Mouse (Mus musculus): Measurements from ENCODE around the gene Qrich2. TPM values are rescaled to one million over a fixed set of nuclear protein-coding genes. Genes with fewer than 3 reads are reported as not detected.
A peak's percentile ranks its signal among the peaks of the same experiment; 100 is the strongest.

Qrich2 gene
- total RNA-seq (2014; rRNA removed) (not detected in 2 replicates), polyA plus RNA-seq (2015; fragmentation: Nextera tagmentation; extraction: Ambion mirVana) (0.14 and 0.15 TPM in 2 replicates)

DNA sequence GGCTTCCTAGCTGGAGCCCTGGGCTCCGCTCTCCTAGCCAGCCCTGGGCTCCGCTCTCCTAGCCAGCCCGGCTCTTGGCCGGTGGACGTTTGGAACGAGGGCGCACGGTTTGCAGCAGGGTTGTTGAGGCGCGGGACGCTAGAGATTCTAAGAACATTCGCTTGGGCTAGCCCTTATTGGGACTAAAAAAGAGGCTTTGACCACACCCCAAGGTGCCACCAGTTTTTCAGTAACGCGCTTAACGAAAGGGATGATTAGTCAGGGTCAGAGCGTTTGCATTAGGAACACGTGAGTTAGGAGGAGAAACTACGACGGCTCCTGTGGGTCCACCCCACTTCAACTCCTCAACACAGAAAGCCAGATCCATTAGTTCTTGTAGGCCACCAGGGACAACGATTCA lies at the start of gene Qrich2:
Gene Qrich2 (minus strand): TSS at position 101 of the 400 bp plus-strand sequence.
- no peak for ATAC-seq (ENCODE audit: low FRiP score)
- peaks cover 14% of the 10 kb centered on the region for H3K36me3 ChIP-seq (ENCODE audit: insufficient read depth, low read length)
- no peak within 1 kb of the TSS for H3K27ac ChIP-seq (ENCODE audit: low read depth, low read length)
- TF ChIP-seq CTCF (IDR thresholded peaks at IDR 0.05) = no peak
- no peak for DNase-seq (ENCODE audit: low spot score)
- no peaks in the 10 kb centered on the region for H3K9me3 ChIP-seq (ENCODE audit: low read length)
- WGBS = 62% methylated on average over 20 of the region's 20 CpGs
- H3K27me3 ChIP-seq (ENCODE audit: insufficient read depth, low read length) = no peaks in the 10 kb centered on the region; the same call in 1 of the 2 replicates
- H3K4me2 ChIP-seq (ENCODE audit: low read depth, low read length, poor library complexity, severe bottlenecking) = no peak within 1 kb of the TSS
- no peaks in the 10 kb centered on the region for H3K4me1 ChIP-seq (ENCODE audit: insufficient read depth, low read length)
- no peak within 1 kb of the TSS for H3K9ac ChIP-seq (replicated peaks; ENCODE audit: low read length, poor library complexity, severe bottlenecking)
- no peak within 1 kb of the TSS for H3K4me3 ChIP-seq (ENCODE audit: low read depth, low read length)

- TF ChIP-seq CTCF (IDR thresholded peaks at IDR 0.05) = 0 out of 2 replicates have a peak, but pooled peaks have one; percentile 28
- peak overlapping the region; percentile 18 for H3K4me2 ChIP-seq (ENCODE audit: low read depth, low read length, poor library complexity, severe bottlenecking)
- H3K4me1 ChIP-seq (ENCODE audit: insufficient read depth, low read length) = peaks cover 6% of the 10 kb centered on the region; the same call in 1 of the 2 replicates
- DNase-seq (ENCODE audit: low spot score) = no peak
- no peak overlapping the region for H3K4me3 ChIP-seq (ENCODE audit: low read depth, low read length)
- H3K27ac ChIP-seq (ENCODE audit: low read depth, low read length) = no peak overlapping the region
- H3K9ac ChIP-seq (replicated peaks; ENCODE audit: low read length, poor library complexity, severe bottlenecking) = no peak overlapping the region
- 13% methylated on average over 24 of the region's 24 CpGs for WGBS
- no peaks in the 10 kb centered on the region for H3K27me3 ChIP-seq (ENCODE audit: insufficient read depth, low read length)
- H3K9me3 ChIP-seq (ENCODE audit: low read length) = no peaks in the 10 kb centered on the region
- no peaks in the 10 kb centered on the region for H3K36me3 ChIP-seq (ENCODE audit: insufficient read depth, low read length)
- no peak for ATAC-seq (ENCODE audit: low FRiP score)
Observed at GRCm38 (mm10) chr11:116515330-116516020, 49.4 kb upstream of the Qrich2 start.

DNA sequence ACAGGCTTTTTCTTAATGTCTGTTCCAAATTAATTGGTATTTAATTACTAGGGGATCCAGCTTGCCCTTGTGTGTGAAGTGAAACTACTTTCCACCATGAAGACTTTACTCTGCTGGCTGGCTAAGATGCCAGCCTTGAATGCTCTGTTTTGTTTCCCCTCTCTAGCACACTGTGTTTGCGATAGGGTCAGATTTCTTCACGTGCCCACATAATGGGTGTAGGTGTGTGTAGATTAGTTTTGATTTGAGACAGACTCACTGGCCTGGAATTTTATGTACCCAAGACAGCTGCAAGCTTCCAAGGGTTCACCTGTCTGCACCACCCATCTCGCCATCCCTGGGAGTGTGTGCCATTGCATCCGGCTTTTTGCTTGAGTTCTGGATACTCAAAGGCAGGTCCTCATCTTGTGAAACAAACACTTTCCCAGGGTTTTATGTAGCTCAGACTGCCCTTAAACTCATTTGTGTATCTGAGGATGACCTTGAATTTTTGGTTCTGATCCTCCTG lies 47.5 kb upstream of the Qrich2 start:
- Histone ChIP-seq H3K9me3 (ENCODE audit: low read length) (no peaks in the 10 kb centered on the region), H3K27me3 (ENCODE audit: insufficient read depth, low read length) (no peaks in the 10 kb centered on the region)
- WGBS = 74% methylated on average over 4 of the region's 4 CpGs

DNA sequence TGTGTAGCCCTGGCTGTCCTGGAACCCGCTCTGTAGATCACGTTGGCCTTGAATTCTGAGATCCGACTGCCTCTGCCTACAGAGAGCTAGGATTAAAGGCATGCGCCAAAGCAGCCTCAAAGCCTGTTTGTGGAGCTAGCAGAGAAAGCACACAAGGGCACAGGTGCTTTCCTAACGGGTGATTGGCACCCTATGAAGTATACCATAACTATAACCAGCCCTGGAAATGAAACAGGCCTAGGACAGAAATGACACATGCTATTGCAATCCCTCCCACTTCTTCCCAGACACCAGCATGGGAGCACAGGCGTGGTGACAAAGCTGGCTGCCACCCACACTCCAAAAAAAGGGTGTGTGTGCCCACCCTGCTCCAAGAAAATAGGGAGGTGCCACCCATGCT lies 46.9 kb upstream of the Qrich2 start:
- no peaks in the 10 kb centered on the region for H3K36me3 ChIP-seq (ENCODE audit: insufficient read depth, low read length)
- TF ChIP-seq CTCF (IDR thresholded peaks at IDR 0.05) = no peak
- H3K4me1 ChIP-seq (ENCODE audit: insufficient read depth, low read length) = peaks cover 6% of the 10 kb centered on the region; the same call in 1 of the 2 replicates
- 81% methylated on average over 6 of the region's 6 CpGs for WGBS
- no peaks in the 10 kb centered on the region for H3K27me3 ChIP-seq (ENCODE audit: insufficient read depth, low read length)
- H3K9me3 ChIP-seq (ENCODE audit: low read length) = no peaks in the 10 kb centered on the region
- H3K9ac ChIP-seq (replicated peaks; ENCODE audit: low read length, poor library complexity, severe bottlenecking) = no peak overlapping the region
- DNase-seq (ENCODE audit: low spot score) (no peak), ATAC-seq (ENCODE audit: low FRiP score) (no peak)
- H3K27ac ChIP-seq (ENCODE audit: low read depth, low read length) = no peak overlapping the region
- no peak overlapping the region for H3K4me3 ChIP-seq (ENCODE audit: low read depth, low read length)
- H3K4me2 ChIP-seq (ENCODE audit: low read depth, low read length, poor library complexity, severe bottlenecking) = no peak overlapping the region

More for the DNA sequence above, 47.5 kb upstream of the Qrich2 start:
- no peak for TF ChIP-seq CTCF (IDR thresholded peaks at IDR 0.05)
- Histone ChIP-seq H3K4me3 (ENCODE audit: low read depth, low read length) (no peak overlapping the region), H3K4me2 (ENCODE audit: low read depth, low read length, poor library complexity, severe bottlenecking) (no peak overlapping the region), H3K27ac (ENCODE audit: low read depth, low read length) (no peak overlapping the region), H3K9ac (replicated peaks; ENCODE audit: low read length, poor library complexity, severe bottlenecking) (no peak overlapping the region), H3K36me3 (ENCODE audit: insufficient read depth, low read length) (no peaks in the 10 kb centered on the region), H3K4me1 (ENCODE audit: insufficient read depth, low read length) (peaks cover 6% of the 10 kb centered on the region; the same call in 1 of the 2 replicates)
- ATAC-seq (ENCODE audit: low FRiP score) (no peak), DNase-seq (ENCODE audit: low spot score) (no peak)

GRCm38 (mm10) chr11:116512154-116512553 lies 46.1 kb upstream of the Qrich2 start:
- no peak for ATAC-seq (ENCODE audit: low FRiP score)

DNA sequence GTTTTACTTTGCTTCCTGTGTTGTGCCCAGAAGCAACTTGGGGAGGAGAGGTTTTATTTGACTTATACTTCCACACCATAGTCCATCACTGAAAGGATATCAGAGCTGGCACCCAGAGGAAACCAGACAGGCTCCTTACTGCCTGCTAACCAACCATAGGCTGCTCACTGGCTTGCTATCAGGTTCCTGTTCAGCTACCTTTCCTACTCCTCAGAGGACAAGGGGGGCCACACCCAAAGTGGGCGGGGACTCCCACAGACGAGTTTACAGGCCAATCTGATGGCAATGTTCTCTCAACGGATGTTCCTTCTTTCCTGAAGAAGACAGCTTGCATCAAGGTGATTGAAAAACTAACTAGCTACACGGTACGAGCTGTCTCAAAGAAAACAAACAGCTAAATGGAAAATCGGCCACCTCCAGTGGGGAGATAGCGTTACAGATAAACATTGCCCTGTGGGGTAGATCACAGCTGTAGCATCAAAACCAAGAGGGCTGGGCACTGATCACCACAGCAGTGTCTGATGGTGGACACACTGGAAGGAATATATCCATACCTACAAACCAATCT lies 45.3 kb upstream of the Qrich2 start:
- no peak for DNase-seq (ENCODE audit: low spot score)
- ATAC-seq (ENCODE audit: low FRiP score) = no peak

More at GRCm38 (mm10) chr11:116512154-116512553, 46.1 kb upstream of the Qrich2 start:
- DNase-seq (ENCODE audit: low spot score) = no peak
- Histone ChIP-seq H3K4me1 (ENCODE audit: insufficient read depth, low read length) (peaks cover 6% of the 10 kb centered on the region; the same call in 1 of the 2 replicates), H3K27me3 (ENCODE audit: insufficient read depth, low read length) (no peaks in the 10 kb centered on the region), H3K4me2 (ENCODE audit: low read depth, low read length, poor library complexity, severe bottlenecking) (no peak overlapping the region), H3K9ac (replicated peaks; ENCODE audit: low read length, poor library complexity, severe bottlenecking) (no peak overlapping the region), H3K4me3 (ENCODE audit: low read depth, low read length) (no peak overlapping the region), H3K36me3 (ENCODE audit: insufficient read depth, low read length) (no peaks in the 10 kb centered on the region), H3K27ac (ENCODE audit: low read depth, low read length) (no peak overlapping the region), H3K9me3 (ENCODE audit: low read length) (no peaks in the 10 kb centered on the region)
- no peak for TF ChIP-seq CTCF (IDR thresholded peaks at IDR 0.05)
- WGBS = 96% methylated on average over 7 of the region's 7 CpGs

More for the DNA sequence above, 45.3 kb upstream of the Qrich2 start:
- Histone ChIP-seq H3K9ac (replicated peaks; ENCODE audit: low read length, poor library complexity, severe bottlenecking) (no peak overlapping the region), H3K4me2 (ENCODE audit: low read depth, low read length, poor library complexity, severe bottlenecking) (no peak overlapping the region), H3K27ac (ENCODE audit: low read depth, low read length) (no peak overlapping the region), H3K36me3 (ENCODE audit: insufficient read depth, low read length) (no peaks in the 10 kb centered on the region), H3K27me3 (ENCODE audit: insufficient read depth, low read length) (no peaks in the 10 kb centered on the region), H3K4me3 (ENCODE audit: low read depth, low read length) (no peak overlapping the region), H3K9me3 (ENCODE audit: low read length) (no peaks in the 10 kb centered on the region), H3K4me1 (ENCODE audit: insufficient read depth, low read length) (peaks cover 6% of the 10 kb centered on the region; the same call in 1 of the 2 replicates)
- TF ChIP-seq CTCF (IDR thresholded peaks at IDR 0.05) = no peak
- 71% methylated on average over 7 of the region's 7 CpGs for WGBS

Data from midbrain, postnatal 0 days (tissue).